Mouse (Mus musculus) CH12.LX (cell line): ENCODE measurements around the gene Atp8a2. TPM values are rescaled to one million over a fixed set of nuclear protein-coding genes. Genes with fewer than 3 reads are reported as not detected.

Experiments used
- DNase-seq: peaks from one replicate; pipeline ENCODE4 v3.0.0-alpha.2; 2013; ENCODE audit errors: extremely low read depth
- H3K27ac ChIP-seq: 2 replicates; pipeline ENCODE4 v1.5.1; 2012; ENCODE audit warnings: low read depth, mild to moderate bottlenecking, control low read depth, moderate library complexity; ENCODE audit not compliant: insufficient read depth
- H3K27me3 ChIP-seq: replicated peaks from 2 replicates; pipeline ENCODE3; 2012; ENCODE audit warnings: inconsistent platforms
- H3K36me3 ChIP-seq, 2 experiments: replicated peaks in 1 of 2; 2 replicates each; pipeline versions ENCODE3 to v1.6.1; 2012; ENCODE audit warnings: inconsistent platforms in 1 of 2, low read length in 1 of 2, mild to moderate bottlenecking in 1 of 2, mixed read lengths in 1 of 2, moderate library complexity in 1 of 2; ENCODE audit not compliant: control insufficient read depth in 1 of 2, insufficient read depth in 1 of 2
- H3K4me1 ChIP-seq, 2 experiments: 2 replicates each; pipeline ENCODE4 v1.6.1; 2012; ENCODE audit warnings: inconsistent platforms in 1 of 2, moderate library complexity in 1 of 2; ENCODE audit not compliant: insufficient read depth in 2 of 2, control insufficient read depth in 1 of 2
- H3K4me2 ChIP-seq: 2 replicates; pipeline ENCODE4 v1.6.1; 2012; ENCODE audit warnings: low read depth, mild to moderate bottlenecking, control low read depth; ENCODE audit not compliant: poor library complexity, insufficient read depth, severe bottlenecking
- H3K4me3 ChIP-seq, 3 experiments: fragments of 150-350 bp in 1 of 3; sonication (generic) in 1 of 3; replicated peaks in 1 of 3; 2 replicates each; pipeline versions ENCODE3 to v1.5.1; 2011 to 2012; ENCODE audit warnings: low read depth in 2 of 3, low read length in 2 of 3, mild to moderate bottlenecking in 2 of 3, moderate library complexity in 2 of 3, control low read depth in 1 of 3, improper control_type of control experiment in 1 of 3, inconsistent platforms in 1 of 3, mixed read lengths in 1 of 3; ENCODE audit not compliant: poor library complexity in 1 of 3
- H3K79me2 ChIP-seq: replicated peaks from 2 replicates; pipeline ENCODE4 v1.6.1; 2012; ENCODE audit warnings: mild to moderate bottlenecking, moderate library complexity; ENCODE audit not compliant: control insufficient read depth, poor library complexity, insufficient read depth, severe bottlenecking; ENCODE audit errors: extremely low read depth
- H3K9ac ChIP-seq: 2 replicates; pipeline ENCODE4 v1.6.1; 2012; ENCODE audit warnings: low read depth, mild to moderate bottlenecking, control low read depth, moderate library complexity; ENCODE audit not compliant: insufficient read depth
- H3K9me3 ChIP-seq: replicated peaks from 2 replicates; pipeline ENCODE3; 2012; ENCODE audit warnings: low read length, inconsistent platforms, mixed read lengths
- CHD2 ChIP-seq: IDR thresholded peaks from 2 replicates; pipeline ENCODE4 v1.6.1; 2011; ENCODE audit warnings: low read length, improper control_type of control experiment
- CTCF ChIP-seq, 2 experiments: IDR thresholded peaks in 1 of 2; conservative IDR thresholded peaks in 1 of 2; 2 replicates each; pipeline ENCODE4 v1.5.1; 2011 to 2012; ENCODE audit warnings: low read depth in 2 of 2, low read length in 2 of 2, improper control_type of control experiment in 1 of 2, inconsistent platforms in 1 of 2, mild to moderate bottlenecking in 1 of 2, moderate library complexity in 1 of 2
- E2F4 ChIP-seq: IDR thresholded peaks from 2 replicates; pipeline ENCODE4 v1.6.1; 2011; ENCODE audit warnings: low read depth, low read length, improper control_type of control experiment; ENCODE audit not compliant: insufficient replicate concordance
- ETS1 ChIP-seq: conservative IDR thresholded peaks from 2 replicates; pipeline ENCODE4 v1.6.1; 2012; ENCODE audit warnings: low read depth, mild to moderate bottlenecking, inconsistent platforms, low read length, improper control_type of control experiment, moderate library complexity
- HCFC1 ChIP-seq: IDR thresholded peaks from 2 replicates; pipeline ENCODE4 v1.6.1; 2012; ENCODE audit warnings: low read depth, mild to moderate bottlenecking, inconsistent platforms, low read length, improper control_type of control experiment
- IRF4 ChIP-seq: IDR thresholded peaks from 2 replicates; pipeline ENCODE4 v1.6.1; 2014; ENCODE audit warnings: low read depth, mild to moderate bottlenecking, inconsistent platforms, low read length, improper control_type of control experiment
- KAT2A ChIP-seq: IDR thresholded peaks from 2 replicates; pipeline ENCODE4 v1.6.1; 2012; ENCODE audit warnings: low read length, improper control_type of control experiment, inconsistent platforms; ENCODE audit not compliant: insufficient replicate concordance
- MAZ ChIP-seq: IDR thresholded peaks from 2 replicates; pipeline ENCODE4 v1.6.1; 2012; ENCODE audit warnings: low read depth, mild to moderate bottlenecking, inconsistent platforms, low read length, improper control_type of control experiment, moderate library complexity
- MEF2A ChIP-seq: IDR thresholded peaks from 2 replicates; pipeline ENCODE4 v1.6.1; 2014; ENCODE audit warnings: low read depth, mild to moderate bottlenecking, inconsistent platforms, low read length, improper control_type of control experiment, borderline replicate concordance
- MYC ChIP-seq: IDR thresholded peaks from 2 replicates; pipeline ENCODE4 v1.6.1; 2011; ENCODE audit warnings: low read depth, mild to moderate bottlenecking, improper control_type of control experiment, low read length
- NELFE ChIP-seq: IDR thresholded peaks from 2 replicates; pipeline ENCODE4 v1.6.1; 2011; ENCODE audit warnings: low read depth, low read length, improper control_type of control experiment
- NRF1 ChIP-seq: IDR thresholded peaks from 2 replicates; pipeline ENCODE4 v1.6.1; 2014; ENCODE audit warnings: low read depth, mild to moderate bottlenecking, inconsistent platforms, low read length, improper control_type of control experiment, moderate library complexity
- POLR2A ChIP-seq: IDR thresholded peaks from 2 replicates; pipeline ENCODE4 v1.6.1; 2011; ENCODE audit warnings: low read depth, mild to moderate bottlenecking, improper control_type of control experiment, low read length
- RAD21 ChIP-seq: IDR thresholded peaks from 2 replicates; pipeline ENCODE4 v1.6.1; 2011; ENCODE audit warnings: low read depth, mild to moderate bottlenecking, low read length, improper control_type of control experiment, moderate library complexity
- RCOR1 ChIP-seq: conservative IDR thresholded peaks from 2 replicates; pipeline ENCODE4 v1.6.1; 2012; ENCODE audit warnings: low read depth, mild to moderate bottlenecking, inconsistent platforms, low read length, improper control_type of control experiment
- SIN3A ChIP-seq: IDR thresholded peaks from 2 replicates; pipeline ENCODE4 v1.6.1; 2012; ENCODE audit warnings: low read length, improper control_type of control experiment, inconsistent platforms
- SMC3 ChIP-seq: IDR thresholded peaks from 2 replicates; pipeline ENCODE4 v1.6.1; 2011; ENCODE audit warnings: low read depth, low read length, improper control_type of control experiment
- TCF12 ChIP-seq: IDR thresholded peaks from 2 replicates; pipeline ENCODE4 v1.6.1; 2014; ENCODE audit warnings: low read depth, mild to moderate bottlenecking, inconsistent platforms, low read length, improper control_type of control experiment
- UBTF ChIP-seq: IDR thresholded peaks from 2 replicates; pipeline ENCODE4 v1.6.1; 2012; ENCODE audit warnings: low read depth, mild to moderate bottlenecking, inconsistent platforms, low read length, improper control_type of control experiment, moderate library complexity
- USF1 ChIP-seq: IDR thresholded peaks from 2 replicates; pipeline ENCODE4 v1.6.1; 2014; ENCODE audit warnings: low read depth, mild to moderate bottlenecking, inconsistent platforms, low read length, improper control_type of control experiment
- ZC3H11A ChIP-seq: IDR thresholded peaks from 2 replicates; pipeline ENCODE4 v1.6.1; 2012; ENCODE audit warnings: low read depth, mild to moderate bottlenecking, inconsistent platforms, low read length, improper control_type of control experiment
- ZKSCAN1 ChIP-seq: IDR thresholded peaks from 2 replicates; pipeline ENCODE4 v1.6.1; 2012; ENCODE audit warnings: low read depth, inconsistent platforms, low read length, improper control_type of control experiment, borderline replicate concordance
- ZMIZ1 ChIP-seq: IDR thresholded peaks from 2 replicates; pipeline ENCODE4 v1.6.1; 2012; ENCODE audit warnings: low read depth, mild to moderate bottlenecking, inconsistent platforms, low read length, improper control_type of control experiment
- ZNF384 ChIP-seq: IDR thresholded peaks from 2 replicates; pipeline ENCODE4 v1.6.1; 2012; ENCODE audit warnings: low read depth, low read length, improper control_type of control experiment, inconsistent platforms
- dilution Hi-C: fragments of 300-500 bp; cut with MboI; formaldehyde crosslinking; loops from 2 replicates; pipeline ENCODE4 v1.14.3; 2020; ENCODE audit warnings: low sequenced_read_pairs; ENCODE audit not compliant: extremely low pct_unique_long_range_greater_than_20kb, extremely low pct_ligation_motif_present
- in situ Hi-C: fragments of 300-500 bp; cut with MboI; formaldehyde crosslinking; loops from 3 replicates; pipeline ENCODE4 v1.14.3; 2019; ENCODE audit warnings: low sequenced_read_pairs, low pct_ligation_motif_present, low pct_unique_long_range_greater_than_20kb, mixed read lengths
- polyA plus RNA-seq: library from polyadenylated mRNA; unstranded; fragments of >175 nt; gene quantifications from 2 replicates; pipeline ENCODE4 v1.2.1, GENCODE M21; 2012; ENCODE audit warnings: low read depth; ENCODE audit not compliant: insufficient read length
- total RNA-seq, 2 experiments: library from RNA; depleted of rRNA; stranded (reverse); fragments of 300-350 nt in 1 of 2; fragments of >200 nt in 1 of 2; gene quantifications; 2 replicates each; pipeline ENCODE4 v1.2.3; 2012 to 2014

Atp8a2 gene
- total and polyA plus RNA-seq, 3 experiments: 0.15 to 0.29 (median 0.21) TPM

GRCm38 (mm10) chr14:60001801-60002200 is 195.2 kb downstream of the Atp8a2 start:
- Histone ChIP-seq H3K27me3 (no peaks in the 10 kb centered on the region), H3K9me3 (peaks cover 3% of the 10 kb centered on the region), H3K4me1 (no peaks in the 10 kb centered on the region), H3K4me3 (no peak overlapping the region), H3K4me2 (no peak overlapping the region), H3K27ac (no peak overlapping the region), H3K79me2 (no peaks in the 10 kb centered on the region), H3K36me3 (no peaks in the 10 kb centered on the region), H3K9ac (no peak overlapping the region)
- no peak for DNase-seq
- in situ Hi-C loops: no loop called here
- TF ChIP-seq MAZ (no peak), ETS1 (no peak), E2F4 (no peak), USF1 (no peak), NRF1 (no peak), POLR2A (no peak), ZKSCAN1 (no peak), SIN3A (no peak), NELFE (no peak), CTCF (conservative IDR thresholded peaks at IDR 0.05 in 1 of 2, IDR thresholded peaks at IDR 0.05 in 1 of 2; ENCODE audit: low read depth in 2 of 2, low read length in 2 of 2) (no peak)
- dilution Hi-C loops: no loop called here

DNA sequence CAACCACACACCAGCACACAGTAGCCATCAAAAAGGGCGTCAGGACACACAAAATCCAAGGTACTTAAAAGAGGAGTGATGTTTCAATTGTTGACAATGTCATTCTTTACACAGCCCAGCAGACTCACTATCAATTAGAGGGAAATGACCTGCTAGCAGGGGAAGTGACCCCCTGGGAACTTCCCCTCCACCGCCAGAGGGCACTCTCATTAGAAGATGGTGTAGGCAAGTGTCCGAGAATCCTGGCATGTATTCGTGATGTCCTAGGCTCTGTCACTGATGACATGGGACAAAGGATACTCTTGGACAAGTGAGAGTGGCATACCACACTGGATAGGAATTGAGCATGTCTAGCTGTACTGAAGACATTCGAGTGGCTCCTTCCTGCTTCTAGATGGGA is 208.1 kb downstream of the Atp8a2 start:
- in situ Hi-C loops: no loop called here
- TF ChIP-seq CHD2 (no peak), IRF4 (peak; percentile 19; the same call in 1 of the 2 replicates), POLR2A (no peak), SMC3 (peak; percentile 63), RAD21 (peak; percentile 25), CTCF (conservative IDR thresholded peaks at IDR 0.05 in 1 of 2, IDR thresholded peaks at IDR 0.05 in 1 of 2; ENCODE audit: low read depth in 2 of 2, low read length in 2 of 2) (peak; percentile 75 to 82)

GRCm38 (mm10) chr14:59987975-59988374 is 209.0 kb downstream of the Atp8a2 start:
- Histone ChIP-seq H3K79me2 (no peaks in the 10 kb centered on the region), H3K4me3 (no peak overlapping the region), H3K4me1 (peaks cover 11 to 32% of the 10 kb centered on the region in 2 experiments), H3K9ac (peak overlapping the region; percentile 48), H3K27me3 (no peaks in the 10 kb centered on the region), H3K27ac (peak overlapping the region; percentile 64; the same call in 1 of the 2 replicates), H3K4me2 (peak overlapping the region; percentile 88), H3K36me3 (no peaks in the 10 kb centered on the region), H3K9me3 (no peaks in the 10 kb centered on the region)
- in situ Hi-C loops (no loop called here), dilution Hi-C loops (no loop called here)
- peak; percentile 77 for DNase-seq
- TF ChIP-seq TCF12 (0 out of 2 replicates have a peak, but pooled peaks have one; percentile 58), UBTF (no peak), CHD2 (peak; percentile 33; the same call in 1 of the 2 replicates), RCOR1 (no peak), CTCF (conservative IDR thresholded peaks at IDR 0.05 in 1 of 2, IDR thresholded peaks at IDR 0.05 in 1 of 2; ENCODE audit: low read depth in 2 of 2, low read length in 2 of 2) (no peak), HCFC1 (no peak), ZNF384 (peak; percentile 89), ETS1 (peak; percentile 71), KAT2A (no peak), ZC3H11A (no peak), MEF2A (peak; percentile 77; the same call in 1 of the 2 replicates), MYC (peak; percentile 71), ZMIZ1 (no peak), MAZ (no peak), POLR2A (no peak), E2F4 (no peak), IRF4 (peak; percentile 99)

More for the DNA sequence above, 208.1 kb downstream of the Atp8a2 start:
- DNase-seq: peak; percentile 53
- Histone ChIP-seq H3K27ac (peak overlapping the region; percentile 46; the same call in 1 of the 2 replicates), H3K9ac (0 out of 2 replicates have a peak overlapping the region, but pooled peaks have one; percentile 1), H3K27me3 (no peaks in the 10 kb centered on the region), H3K4me1 (peaks cover 11 to 32% of the 10 kb centered on the region in 2 experiments), H3K4me2 (peak overlapping the region; percentile 88; the same call in 1 of the 2 replicates), H3K4me3 (no peak overlapping the region), H3K36me3 (no peaks in the 10 kb centered on the region), H3K9me3 (no peaks in the 10 kb centered on the region), H3K79me2 (no peaks in the 10 kb centered on the region)
- dilution Hi-C loops: no loop called here
